Mouse (Mus musculus): Measurements from ENCODE around the gene Pou2f1. TPM values are rescaled to one million over a fixed set of nuclear protein-coding genes. Genes with fewer than 3 reads are reported as not detected.

The Pou2f1 gene
- total and polyA plus RNA-seq, 3 experiments, result 16.0 to 57.1 (median 17.3) TPM

DNA sequence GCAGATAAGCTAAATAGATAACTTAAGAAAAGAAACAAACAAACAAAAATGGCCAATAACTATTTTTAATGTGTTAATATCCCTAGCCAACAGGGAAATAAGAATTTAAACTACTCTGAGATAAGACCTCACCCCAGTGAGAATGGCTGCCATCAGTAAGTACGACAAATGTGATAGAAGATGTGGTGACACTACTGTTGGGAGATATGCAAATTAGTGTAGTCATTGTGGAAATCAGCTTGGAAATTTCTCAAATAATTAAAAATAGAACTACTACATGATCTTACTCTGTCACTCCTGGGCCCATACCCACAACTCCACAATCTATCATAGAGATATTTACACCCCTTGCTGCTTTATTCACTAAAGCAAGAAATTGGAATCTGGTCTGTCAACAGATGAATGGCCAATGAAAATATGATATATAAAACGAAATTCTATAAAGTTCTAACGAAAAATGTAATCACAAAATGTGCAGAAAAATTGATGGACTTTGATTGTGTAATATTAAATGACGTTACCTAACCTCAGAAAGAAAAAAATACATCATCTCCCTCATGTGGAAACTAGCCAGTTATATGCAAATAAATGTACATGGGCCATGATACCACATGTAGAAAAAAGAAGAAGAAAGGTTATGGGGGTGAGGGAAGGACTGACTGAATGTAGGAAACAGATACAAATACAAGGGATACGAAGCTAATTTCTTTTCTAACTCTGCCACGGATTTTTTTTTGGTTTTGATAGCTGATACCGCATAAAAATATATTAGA is 74.8 kb downstream of the Pou2f1 start:
- Histone ChIP-seq H3K36me3 (replicated peaks) (peaks cover 3% of the 10 kb centered on the region), H3K4me1 (ENCODE audit: insufficient read depth, low read depth, low read length) (peaks cover 7% of the 10 kb centered on the region), H3K27me3 (ENCODE audit: insufficient read depth, low read length) (no peaks in the 10 kb centered on the region), H3K9me3 (replicated peaks) (no peaks in the 10 kb centered on the region), H3K4me3 (ENCODE audit: low read depth, low read length) (no peak overlapping the region)
- no peak for ATAC-seq (ENCODE audit: extremely low read depth, insufficient number of reproducible peaks, low FRiP score, poor library complexity, severe bottlenecking)
- TF ChIP-seq GATA1 (IDR thresholded peaks at IDR 0.05; ENCODE audit: borderline replicate concordance, low read length), result no peak
- TF ChIP-seq CTCF (IDR thresholded peaks at IDR 0.05; ENCODE audit: low read depth, low read length), result no peak
- TF ChIP-seq TAL1 (conservative IDR thresholded peaks at IDR 0.05; ENCODE audit: low read depth, low read length), result no peak
- no peak for TF ChIP-seq POLR2AphosphoS5 (IDR thresholded peaks at IDR 0.05; ENCODE audit: insufficient replicate concordance, low read depth, low read length)
- no peak for TF ChIP-seq GATA2 (IDR thresholded peaks at IDR 0.05; ENCODE audit: borderline replicate concordance, low read depth, low read length)
- DNase-seq (ENCODE audit: low spot score), result no peak

DNA sequence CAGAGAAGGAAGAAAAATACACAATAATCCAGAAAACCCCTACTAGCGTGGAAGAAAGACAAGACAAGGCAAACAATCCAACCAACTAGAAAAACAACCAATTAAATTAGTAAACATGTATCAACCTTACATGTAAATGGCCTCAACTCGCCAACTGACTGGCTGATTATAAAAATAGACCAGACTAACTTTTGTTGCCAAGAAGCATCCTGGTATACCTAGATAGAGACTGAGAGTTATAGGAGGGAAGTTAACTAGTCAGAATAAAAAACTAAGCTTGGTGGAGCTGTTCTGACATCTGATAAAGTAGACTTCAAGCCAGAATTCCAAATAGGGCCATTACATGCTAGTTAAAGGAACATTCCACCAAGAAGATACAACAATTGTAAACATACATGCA is 77.3 kb downstream of the Pou2f1 start:
- H3K36me3 ChIP-seq (replicated peaks), result peaks cover 8% of the 10 kb centered on the region
- no peak overlapping the region for H3K4me3 ChIP-seq (ENCODE audit: low read depth, low read length)
- no peaks in the 10 kb centered on the region for H3K27me3 ChIP-seq (ENCODE audit: insufficient read depth, low read length)
- H3K4me1 ChIP-seq (ENCODE audit: insufficient read depth, low read depth, low read length), result peaks cover 8% of the 10 kb centered on the region
- no peak for ATAC-seq (ENCODE audit: extremely low read depth, insufficient number of reproducible peaks, low FRiP score, poor library complexity, severe bottlenecking)
- no peaks in the 10 kb centered on the region for H3K9me3 ChIP-seq (replicated peaks)
- TF ChIP-seq TAL1 (conservative IDR thresholded peaks at IDR 0.05; ENCODE audit: low read depth, low read length) (no peak), GATA2 (IDR thresholded peaks at IDR 0.05; ENCODE audit: borderline replicate concordance, low read depth, low read length) (no peak), GATA1 (IDR thresholded peaks at IDR 0.05; ENCODE audit: borderline replicate concordance, low read length) (no peak), CTCF (IDR thresholded peaks at IDR 0.05; ENCODE audit: low read depth, low read length) (no peak), POLR2AphosphoS5 (IDR thresholded peaks at IDR 0.05; ENCODE audit: insufficient replicate concordance, low read depth, low read length) (no peak)
- DNase-seq (ENCODE audit: low spot score), result no peak

GRCm38 (mm10) chr1:165922488-165922887 is 80.0 kb downstream of the Pou2f1 start:
- Histone ChIP-seq H3K4me1 (ENCODE audit: insufficient read depth, low read depth, low read length) (peaks cover 8% of the 10 kb centered on the region), H3K9me3 (replicated peaks) (no peaks in the 10 kb centered on the region), H3K4me3 (ENCODE audit: low read depth, low read length) (no peak overlapping the region), H3K36me3 (replicated peaks) (peaks cover 8% of the 10 kb centered on the region), H3K27me3 (ENCODE audit: insufficient read depth, low read length) (no peaks in the 10 kb centered on the region)
- ATAC-seq (ENCODE audit: extremely low read depth, insufficient number of reproducible peaks, low FRiP score, poor library complexity, severe bottlenecking), result no peak
- no peak for TF ChIP-seq GATA2 (IDR thresholded peaks at IDR 0.05; ENCODE audit: borderline replicate concordance, low read depth, low read length)
- no peak for TF ChIP-seq TAL1 (conservative IDR thresholded peaks at IDR 0.05; ENCODE audit: low read depth, low read length)
- TF ChIP-seq GATA1 (IDR thresholded peaks at IDR 0.05; ENCODE audit: borderline replicate concordance, low read length), result no peak
- TF ChIP-seq CTCF (IDR thresholded peaks at IDR 0.05; ENCODE audit: low read depth, low read length), result no peak
- TF ChIP-seq POLR2AphosphoS5 (IDR thresholded peaks at IDR 0.05; ENCODE audit: insufficient replicate concordance, low read depth, low read length), result no peak
- no peak for DNase-seq (ENCODE audit: low spot score)

GRCm38 (mm10) chr1:165921026-165921425 is 81.5 kb downstream of the Pou2f1 start:
- Histone ChIP-seq H3K9me3 (replicated peaks) (no peaks in the 10 kb centered on the region), H3K4me1 (ENCODE audit: insufficient read depth, low read depth, low read length) (peaks cover 8% of the 10 kb centered on the region), H3K27me3 (ENCODE audit: insufficient read depth, low read length) (no peaks in the 10 kb centered on the region), H3K4me3 (ENCODE audit: low read depth, low read length) (no peak overlapping the region), H3K36me3 (replicated peaks) (peaks cover 17% of the 10 kb centered on the region)
- DNase-seq (ENCODE audit: low spot score), result no peak
- ATAC-seq (ENCODE audit: extremely low read depth, insufficient number of reproducible peaks, low FRiP score, poor library complexity, severe bottlenecking), result no peak
- no peak for TF ChIP-seq TAL1 (conservative IDR thresholded peaks at IDR 0.05; ENCODE audit: low read depth, low read length)
- no peak for TF ChIP-seq GATA1 (IDR thresholded peaks at IDR 0.05; ENCODE audit: borderline replicate concordance, low read length)
- TF ChIP-seq CTCF (IDR thresholded peaks at IDR 0.05; ENCODE audit: low read depth, low read length), result no peak
- TF ChIP-seq POLR2AphosphoS5 (IDR thresholded peaks at IDR 0.05; ENCODE audit: insufficient replicate concordance, low read depth, low read length), result no peak
- TF ChIP-seq GATA2 (IDR thresholded peaks at IDR 0.05; ENCODE audit: borderline replicate concordance, low read depth, low read length), result no peak

GRCm38 (mm10) chr1:165914416-165914801 is 88.1 kb downstream of the Pou2f1 start:
- H3K9me3 ChIP-seq (replicated peaks), result no peaks in the 10 kb centered on the region
- no peaks in the 10 kb centered on the region for H3K27me3 ChIP-seq (ENCODE audit: insufficient read depth, low read length)
- peaks cover 35% of the 10 kb centered on the region for H3K36me3 ChIP-seq (replicated peaks)
- no peak for TF ChIP-seq POLR2AphosphoS5 (IDR thresholded peaks at IDR 0.05; ENCODE audit: insufficient replicate concordance, low read depth, low read length)
- TF ChIP-seq CTCF (IDR thresholded peaks at IDR 0.05; ENCODE audit: low read depth, low read length), result no peak
- no peak for TF ChIP-seq GATA1 (IDR thresholded peaks at IDR 0.05; ENCODE audit: borderline replicate concordance, low read length)
- no peak for TF ChIP-seq TAL1 (conservative IDR thresholded peaks at IDR 0.05; ENCODE audit: low read depth, low read length)
- TF ChIP-seq GATA2 (IDR thresholded peaks at IDR 0.05; ENCODE audit: borderline replicate concordance, low read depth, low read length), result no peak
- no peaks in the 10 kb centered on the region for H3K4me1 ChIP-seq (ENCODE audit: insufficient read depth, low read depth, low read length)
- DNase-seq (ENCODE audit: low spot score) (no peak), ATAC-seq (ENCODE audit: extremely low read depth, insufficient number of reproducible peaks, low FRiP score, poor library complexity, severe bottlenecking) (no peak)
- H3K4me3 ChIP-seq (ENCODE audit: low read depth, low read length), result no peak overlapping the region

- Histone ChIP-seq H3K4me3 (ENCODE audit: low read depth, low read length) (no peak overlapping the region), H3K36me3 (replicated peaks) (peaks cover 39% of the 10 kb centered on the region), H3K27me3 (ENCODE audit: insufficient read depth, low read length) (no peaks in the 10 kb centered on the region), H3K4me1 (ENCODE audit: insufficient read depth, low read depth, low read length) (no peaks in the 10 kb centered on the region), H3K9me3 (replicated peaks) (no peaks in the 10 kb centered on the region)
- TF ChIP-seq GATA2 (IDR thresholded peaks at IDR 0.05; ENCODE audit: borderline replicate concordance, low read depth, low read length), result no peak
- no peak for TF ChIP-seq CTCF (IDR thresholded peaks at IDR 0.05; ENCODE audit: low read depth, low read length)
- TF ChIP-seq POLR2AphosphoS5 (IDR thresholded peaks at IDR 0.05; ENCODE audit: insufficient replicate concordance, low read depth, low read length), result no peak
- no peak for TF ChIP-seq GATA1 (IDR thresholded peaks at IDR 0.05; ENCODE audit: borderline replicate concordance, low read length)
- TF ChIP-seq TAL1 (conservative IDR thresholded peaks at IDR 0.05; ENCODE audit: low read depth, low read length), result no peak
- DNase-seq (ENCODE audit: low spot score) (no peak), ATAC-seq (ENCODE audit: extremely low read depth, insufficient number of reproducible peaks, low FRiP score, poor library complexity, severe bottlenecking) (no peak)
Observed at GRCm38 (mm10) chr1:165913720-165914415, 88.6 kb downstream of the Pou2f1 start.
